Mouse (Mus musculus) lung, adult 18-20 months (tissue): Measurements from ENCODE around the gene Tom1l2.

Source experiments
- DNase-seq, 2 experiments: peaks; one replicate each; pipeline ENCODE4 v3.0.0; 2022; ENCODE audit warnings: mixed read lengths in 2 of 2

Gene Tom1l2

GRCm38 (mm10) chr11:60197998-60198619 lies 154.6 kb downstream of the Tom1l2 start:
- no peak for DNase-seq

GRCm38 (mm10) chr11:60196344-60196743 lies 156.4 kb downstream of the Tom1l2 start:
- DNase-seq: no peak

DNA sequence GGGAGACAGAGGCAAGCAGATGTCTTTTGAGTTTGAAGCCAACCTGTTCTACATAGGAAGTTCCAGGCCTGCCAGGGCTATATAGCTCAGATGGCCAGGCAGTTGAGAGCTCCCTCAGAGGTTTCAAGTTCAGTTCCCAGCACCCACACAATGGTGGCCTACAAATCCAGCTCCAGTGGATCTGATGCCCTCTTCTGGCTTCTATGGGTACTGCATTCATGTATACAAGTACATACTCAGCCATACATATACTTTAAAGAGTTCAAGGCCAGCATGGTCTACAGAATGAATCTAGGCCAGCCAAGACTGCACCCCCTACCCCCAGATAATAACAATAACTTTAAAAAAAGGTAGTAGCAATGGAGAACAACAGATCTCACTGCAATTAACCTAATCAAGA lies 157.6 kb downstream of the Tom1l2 start:
- no peak for DNase-seq

DNA sequence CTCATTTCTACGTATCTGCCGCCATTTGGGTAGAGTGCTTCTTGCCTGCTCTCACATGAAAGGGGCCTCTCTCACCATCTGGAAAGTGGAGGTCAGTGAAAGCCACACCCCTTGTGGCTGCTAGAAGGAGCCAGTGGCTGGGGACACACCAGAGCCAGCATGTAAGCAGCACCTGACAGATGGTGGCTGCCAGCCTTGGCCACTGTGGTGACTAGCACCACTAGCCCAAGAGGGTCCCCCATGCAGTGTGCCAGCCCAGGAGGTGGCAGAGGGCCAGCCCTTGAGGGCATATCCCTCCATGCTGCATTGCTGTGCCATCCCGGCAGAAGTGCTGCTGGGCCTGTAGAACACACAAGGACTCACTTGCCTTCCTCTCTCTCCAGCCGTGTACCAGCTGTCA lies 159.1 kb downstream of the Tom1l2 start:
- DNase-seq: no peak

DNA sequence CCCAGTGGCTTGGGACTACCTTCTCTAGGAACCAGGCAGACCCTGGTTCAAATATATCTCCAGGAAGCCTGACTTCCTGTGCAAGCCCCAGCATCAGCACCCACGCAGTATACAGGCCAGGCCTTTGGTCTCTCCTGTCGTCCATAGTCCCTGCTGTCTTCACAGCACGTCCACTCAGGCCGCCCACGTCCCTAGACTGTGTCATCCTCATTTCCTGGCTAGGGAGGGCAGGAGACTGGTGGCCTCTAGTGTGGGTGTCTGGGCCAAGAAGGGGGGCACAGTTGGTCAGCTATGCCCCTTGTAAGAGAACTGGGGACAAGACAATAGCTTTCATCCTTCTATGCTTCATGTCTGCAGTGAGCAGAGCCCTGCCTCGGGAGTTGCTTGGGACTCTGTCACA lies 160.2 kb downstream of the Tom1l2 start:
- DNase-seq: no peak

GRCm38 (mm10) chr11:60190055-60190641 lies 162.6 kb downstream of the Tom1l2 start:
- DNase-seq: peak; percentile 63 to 75

DNA sequence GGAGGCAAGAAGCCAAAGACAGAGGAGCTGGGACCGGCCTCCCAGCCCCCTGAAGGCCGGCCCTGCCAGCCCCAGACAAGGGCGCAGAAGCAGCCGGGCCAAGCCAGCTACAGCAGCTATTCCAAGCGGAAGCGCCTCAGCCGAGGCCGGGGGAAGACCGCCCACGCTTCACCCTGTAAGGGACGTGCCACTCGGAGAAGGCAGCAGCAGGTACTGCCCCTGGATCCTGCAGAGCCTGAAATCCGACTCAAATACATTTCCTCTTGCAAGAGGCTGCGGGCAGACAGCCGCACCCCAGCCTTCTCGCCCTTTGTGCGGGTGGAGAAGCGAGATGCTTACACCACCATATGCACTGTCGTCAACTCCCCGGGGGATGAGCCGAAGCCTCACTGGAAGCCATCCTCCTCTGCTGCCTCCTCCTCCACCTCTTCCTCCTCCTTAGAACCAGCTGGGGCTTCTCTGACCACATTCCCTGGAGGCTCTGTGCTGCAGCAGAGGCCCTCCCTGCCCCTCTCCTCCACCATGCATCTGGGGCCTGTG lies 163.1 kb downstream of the Tom1l2 start:
- no peak for DNase-seq

GRCm38 (mm10) chr11:60188275-60188853 lies 164.3 kb downstream of the Tom1l2 start:
- no peak for DNase-seq

DNA sequence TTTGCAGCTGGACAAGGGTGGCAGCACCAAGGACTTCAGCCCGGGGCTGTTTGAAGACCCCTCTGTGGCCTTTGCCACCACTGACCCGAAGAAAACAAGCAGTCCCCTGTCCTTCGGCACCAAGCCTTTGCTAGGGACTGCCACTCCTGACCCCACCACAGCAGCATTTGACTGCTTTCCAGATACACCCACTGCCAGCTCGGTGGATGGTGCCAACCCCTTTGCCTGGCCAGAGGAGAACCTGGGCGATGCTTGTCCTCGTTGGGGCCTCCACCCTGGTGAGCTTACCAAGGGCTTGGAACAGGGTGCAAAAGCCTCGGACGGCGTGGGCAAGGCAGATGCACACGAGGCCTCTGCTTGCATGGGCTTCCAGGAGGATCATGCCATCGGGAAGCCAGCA lies 165.6 kb downstream of the Tom1l2 start:
- no peak for DNase-seq

GRCm38 (mm10) chr11:60185396-60186231 lies 167.1 kb downstream of the Tom1l2 start:
- DNase-seq: peak; percentile 65 to 76

DNA sequence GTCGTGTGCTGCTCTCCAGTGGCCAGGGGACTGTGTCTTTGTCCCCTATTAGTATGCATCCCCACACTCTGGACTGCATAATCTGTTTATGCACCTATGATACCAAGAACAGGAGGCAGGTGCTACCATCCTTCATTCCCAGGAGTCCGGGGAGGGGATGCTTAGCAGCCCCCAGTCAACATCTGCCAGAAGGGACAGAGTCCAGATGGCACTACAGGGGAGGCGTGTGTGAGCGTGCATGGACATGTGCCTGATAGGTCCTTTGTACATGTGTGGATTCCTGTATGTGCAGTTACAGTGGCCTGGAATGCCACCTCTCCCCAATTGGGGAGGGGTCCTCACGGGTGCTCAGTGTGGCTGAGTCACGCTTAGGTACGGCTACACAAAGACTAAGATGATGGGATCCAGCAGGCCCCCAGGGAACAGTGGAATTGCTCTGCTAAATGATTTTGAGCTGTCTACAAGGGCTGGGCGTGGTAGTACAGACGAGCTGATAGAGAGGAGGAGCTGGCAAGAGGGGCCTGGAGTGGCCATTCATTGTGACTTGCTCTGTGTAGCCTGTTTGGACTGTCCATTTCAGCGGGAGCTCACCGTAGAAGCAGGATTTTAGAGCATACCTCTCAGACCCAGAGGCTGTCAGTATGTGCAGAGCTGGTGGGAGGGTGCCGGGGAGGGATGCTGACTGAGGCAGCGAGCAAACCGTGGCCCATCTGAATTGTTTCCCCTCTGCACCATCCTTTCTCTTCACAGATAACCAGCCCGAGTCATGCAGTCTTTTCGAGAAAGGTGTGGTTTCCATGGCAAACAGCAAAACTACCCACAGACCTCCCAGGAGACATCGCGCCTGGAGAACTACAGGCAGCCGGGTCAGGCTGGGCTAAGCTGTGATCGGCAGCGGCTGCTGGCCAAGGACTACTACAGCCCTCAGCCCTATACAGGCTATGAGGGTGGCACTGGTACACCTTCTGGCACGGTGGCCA lies 168.1 kb downstream of the Tom1l2 start:
- no peak for DNase-seq

DNA sequence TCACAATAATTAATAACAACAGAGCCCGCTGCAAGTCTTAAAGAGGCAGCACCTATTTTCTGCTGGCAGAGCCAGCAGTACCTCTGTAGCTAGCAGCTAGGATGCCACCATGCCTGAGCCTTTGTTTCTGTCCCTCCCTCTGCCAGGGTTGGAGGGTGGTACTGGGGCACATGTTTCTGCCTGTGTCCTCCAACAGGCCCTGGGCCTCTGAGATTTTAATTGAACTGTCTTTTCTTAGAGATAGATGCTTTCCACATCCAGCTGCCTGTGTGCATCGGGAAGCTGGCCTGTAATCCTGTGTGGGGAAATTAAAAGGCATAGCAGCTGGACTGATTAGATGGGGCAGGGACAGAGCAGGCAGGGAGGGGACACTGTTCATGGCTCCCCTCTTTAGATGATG lies 170.0 kb downstream of the Tom1l2 start:
- no peak for DNase-seq

DNA sequence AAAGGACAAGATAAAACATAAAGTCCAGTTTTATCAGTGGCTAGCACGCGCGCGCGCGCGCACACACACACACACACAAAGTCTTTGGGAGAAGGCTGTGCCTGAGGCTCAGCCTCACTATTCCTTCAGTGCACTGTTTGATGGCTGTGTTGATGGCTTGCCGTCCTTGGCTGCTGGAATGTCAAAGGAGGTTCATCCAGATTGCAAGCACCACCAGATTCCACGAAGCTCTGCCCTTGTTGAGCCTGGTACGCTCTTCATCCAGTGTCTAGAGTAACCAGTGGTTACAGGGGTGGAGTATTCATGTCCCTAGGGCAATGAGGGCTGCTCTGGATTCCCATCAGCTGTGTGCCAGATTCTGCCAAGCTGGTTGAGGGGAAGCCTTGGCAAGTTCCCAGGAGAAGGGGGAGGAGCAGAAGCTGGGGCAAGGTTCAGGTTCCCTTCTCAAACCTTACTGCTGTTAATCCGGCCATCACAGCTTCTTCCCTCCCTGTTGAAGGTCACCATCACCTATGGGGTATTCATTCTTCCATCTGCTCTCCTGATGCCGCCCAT lies 170.5 kb downstream of the Tom1l2 start:
- peak in 1 of 2 experiments; percentile 65 for DNase-seq

GRCm38 (mm10) chr11:60178506-60178905 lies 174.2 kb downstream of the Tom1l2 start:
- peak; percentile 83 to 89 for DNase-seq

GRCm38 (mm10) chr11:60178005-60178404 lies 174.7 kb downstream of the Tom1l2 start:
- no peak for DNase-seq

- DNase-seq: no peak
Measured at GRCm38 (mm10) chr11:60176975-60177657, 175.6 kb downstream of the Tom1l2 start.
